Mouse (Mus musculus) spleen, adult 2 months (tissue): ENCODE data around the gene Txnrd2.

ENCODE experiments used
- CTCF ChIP-seq: fragments of 200-500 bp; IDR thresholded peaks from 2 replicates; pipeline ENCODE4 v1.5.1; 2011; ENCODE audit warnings: mild to moderate bottlenecking, inconsistent platforms; ENCODE audit not compliant: insufficient read depth, insufficient read length, insufficient replicate concordance; ENCODE audit errors: extremely low read depth
- POLR2A ChIP-seq: fragments of 200-500 bp; IDR thresholded peaks from 2 replicates; pipeline ENCODE4 v1.6.1; 2011; ENCODE audit warnings: low read depth, low read length, inconsistent platforms

DNA sequence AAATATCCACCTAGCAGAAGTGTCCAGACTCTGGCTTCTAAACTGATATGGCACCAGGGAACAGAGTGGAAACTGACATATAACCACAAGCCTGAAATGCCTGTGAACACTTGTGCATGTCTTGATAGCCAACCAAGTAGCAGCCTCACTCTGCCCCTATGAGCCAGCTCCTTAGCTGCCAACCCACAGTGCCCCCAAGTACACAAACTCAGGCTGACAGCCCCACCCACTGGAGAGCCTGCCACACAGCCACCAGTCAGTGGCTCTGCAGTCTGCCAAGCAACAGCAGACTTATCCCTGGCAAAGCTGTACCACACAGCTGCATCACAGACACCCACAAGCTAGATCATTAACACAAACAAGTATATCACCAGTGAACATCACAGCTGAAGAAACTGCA lies 91.9 kb downstream of the Txnrd2 start:
- TF ChIP-seq POLR2A: no peak
- no peak for TF ChIP-seq CTCF
